Mouse (Mus musculus): ENCODE measurements at regions not wholly inside any gene's neighbourhood (a gene's known extent, or its start where the extent isn't known, plus 50 kb on each side); places are given as distances from the start of the nearest gene placed in this dataset.

DNA sequence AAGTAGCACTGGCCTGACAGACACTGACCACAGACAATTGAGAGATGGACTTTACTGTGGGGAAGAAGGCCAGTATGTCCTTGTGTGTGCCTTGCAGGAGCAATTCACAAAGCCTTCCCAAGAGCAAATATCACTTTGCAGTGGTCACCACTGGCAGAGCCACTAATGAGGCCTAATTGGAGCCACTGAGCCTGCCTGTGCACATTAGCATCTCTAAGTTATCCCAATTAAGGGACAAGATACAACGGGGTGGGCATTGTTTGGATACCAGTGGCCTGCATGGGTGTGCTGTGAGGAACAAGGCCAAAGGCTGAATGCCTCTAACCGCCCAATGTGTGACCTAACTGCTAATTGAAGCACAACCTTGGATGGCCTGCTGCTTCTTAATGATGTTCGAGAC lies 433.4 kb upstream of the Ptbp2 start:
- DNase-seq (ENCODE audit: low spot score), result no peak

DNA sequence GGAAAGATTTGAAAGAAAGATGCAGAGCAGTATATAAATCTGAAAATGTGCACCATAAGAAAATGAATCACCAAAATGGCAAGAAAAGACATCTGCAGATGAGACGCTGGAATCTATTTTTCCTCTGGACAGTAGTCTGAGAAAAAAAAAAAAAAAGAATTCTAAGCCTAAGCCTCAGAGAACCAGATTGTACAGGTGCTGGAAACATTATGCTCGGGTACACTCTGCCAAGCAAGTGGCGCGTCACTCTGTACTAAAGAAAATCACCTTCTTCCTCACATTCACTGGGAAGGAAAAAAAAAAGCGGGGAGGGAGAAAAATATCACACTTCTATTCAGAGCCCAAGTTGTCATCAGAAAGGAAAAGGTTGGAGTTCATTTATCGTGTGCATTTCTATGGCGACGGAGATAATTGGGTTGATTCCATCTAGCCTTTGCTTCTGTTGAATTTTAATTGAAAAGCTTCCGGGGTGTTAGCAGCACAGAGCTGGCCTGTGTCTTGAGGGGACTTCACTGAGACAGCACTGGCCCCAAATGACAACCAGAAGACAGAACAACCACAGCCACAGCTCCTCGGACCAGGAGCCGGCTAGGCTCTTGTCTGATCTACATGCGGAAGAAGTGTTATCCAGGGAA lies 430.5 kb upstream of the Ptbp2 start:
- DNase-seq (ENCODE audit: low spot score), result no peak

DNA sequence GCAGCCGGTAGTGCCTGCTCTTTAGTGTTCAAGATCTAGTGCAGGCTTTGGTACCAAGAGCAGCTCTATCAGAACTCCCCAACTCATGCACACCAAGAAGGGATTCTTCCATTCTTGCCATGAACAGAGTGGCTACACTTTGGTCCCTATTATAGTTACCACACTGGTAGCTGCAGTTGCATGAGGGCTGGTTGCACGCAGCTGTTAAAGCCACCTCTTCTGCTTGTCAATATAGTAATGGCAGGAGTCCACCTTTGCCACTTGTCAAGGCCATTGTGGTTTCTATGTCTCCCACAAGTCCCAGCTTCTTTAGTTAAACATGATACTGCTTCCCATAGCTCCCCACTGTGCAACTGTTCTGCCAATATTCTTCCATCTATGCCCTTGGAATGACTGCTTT lies 415.1 kb upstream of the Ptbp2 start:
- no peak for DNase-seq (ENCODE audit: low spot score)

DNA sequence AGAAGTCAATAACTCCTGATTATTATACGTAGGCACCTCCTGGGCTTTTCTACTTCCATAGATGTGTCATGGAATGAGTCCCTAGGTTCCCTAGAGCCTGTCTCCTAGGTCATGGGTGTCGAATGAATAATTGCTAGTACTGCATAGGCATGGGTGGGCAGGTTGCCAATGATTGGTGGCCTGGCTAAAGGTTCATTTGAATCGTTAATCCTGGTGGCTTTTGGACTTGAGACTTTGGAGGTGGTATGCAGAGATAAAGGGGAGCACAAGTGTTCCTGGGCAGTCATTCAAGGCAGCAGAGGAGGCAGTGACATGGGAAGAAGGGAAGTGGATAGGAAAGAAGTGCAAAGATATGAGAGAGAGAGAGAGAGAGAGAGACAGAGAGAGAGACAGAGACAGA lies 410.2 kb upstream of the Ptbp2 start:
- no peak for DNase-seq (ENCODE audit: low spot score)

DNA sequence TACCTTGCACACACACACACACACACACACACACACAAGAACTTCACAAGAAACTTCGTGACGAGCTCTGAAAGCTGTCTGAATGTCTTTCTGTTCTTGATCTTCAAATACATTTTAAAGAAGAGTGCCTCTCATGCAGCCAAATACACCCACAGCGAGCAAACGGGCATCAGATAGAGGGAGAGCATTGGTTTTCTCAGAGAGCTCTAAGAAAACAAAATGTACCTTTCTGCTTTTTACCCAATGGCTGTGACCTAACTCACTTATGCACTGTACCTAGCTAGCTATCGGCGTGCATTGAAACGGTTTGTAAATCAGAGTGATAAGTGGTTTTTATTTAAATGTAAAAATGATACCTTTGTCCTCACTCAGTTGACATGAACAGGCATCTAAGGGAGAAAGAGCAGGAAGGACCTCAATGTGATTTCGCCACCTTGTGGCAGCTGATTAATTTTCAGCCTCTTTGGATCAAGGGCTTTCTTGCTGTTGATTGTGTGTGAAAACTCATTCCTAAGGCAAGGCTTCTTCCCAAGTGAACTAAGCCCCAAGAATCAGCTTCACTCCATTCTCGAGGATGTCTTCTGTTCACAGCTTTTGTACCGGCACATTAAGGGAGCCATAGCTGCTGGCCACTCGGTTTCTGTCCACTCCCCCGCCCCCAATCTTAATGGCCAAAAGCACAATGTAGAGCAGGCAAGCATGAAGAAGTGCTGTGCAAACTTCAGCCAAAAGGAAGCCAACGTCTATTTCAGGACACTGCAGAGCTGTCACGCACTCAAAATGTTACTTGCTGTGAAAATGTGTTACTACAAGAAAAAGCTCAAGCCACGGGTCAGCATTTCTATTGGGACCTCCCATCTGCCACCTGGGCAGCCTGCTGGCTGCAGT lies 408.4 kb upstream of the Ptbp2 start:
- DNase-seq (ENCODE audit: low spot score), result peak; percentile 73

DNA sequence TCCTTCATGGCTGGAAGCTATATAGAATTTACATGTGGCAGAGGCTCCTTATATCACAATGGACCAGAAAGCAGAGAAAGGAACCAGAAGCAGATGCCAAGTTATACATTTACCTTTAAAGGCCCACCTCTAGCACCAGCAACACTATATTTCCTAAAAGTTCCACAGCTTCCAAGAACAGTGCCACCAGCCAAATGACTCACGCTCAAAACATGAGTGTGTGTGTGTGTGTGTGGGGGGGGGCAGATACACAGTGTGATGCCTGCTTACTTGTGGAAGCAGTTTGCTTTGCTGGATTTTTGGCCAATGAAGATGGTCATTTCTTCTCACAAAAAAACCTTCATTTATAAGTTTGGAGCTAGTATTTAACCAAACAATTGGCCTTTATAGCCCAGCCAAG lies 405.3 kb upstream of the Ptbp2 start:
- DNase-seq (ENCODE audit: low spot score), result no peak

DNA sequence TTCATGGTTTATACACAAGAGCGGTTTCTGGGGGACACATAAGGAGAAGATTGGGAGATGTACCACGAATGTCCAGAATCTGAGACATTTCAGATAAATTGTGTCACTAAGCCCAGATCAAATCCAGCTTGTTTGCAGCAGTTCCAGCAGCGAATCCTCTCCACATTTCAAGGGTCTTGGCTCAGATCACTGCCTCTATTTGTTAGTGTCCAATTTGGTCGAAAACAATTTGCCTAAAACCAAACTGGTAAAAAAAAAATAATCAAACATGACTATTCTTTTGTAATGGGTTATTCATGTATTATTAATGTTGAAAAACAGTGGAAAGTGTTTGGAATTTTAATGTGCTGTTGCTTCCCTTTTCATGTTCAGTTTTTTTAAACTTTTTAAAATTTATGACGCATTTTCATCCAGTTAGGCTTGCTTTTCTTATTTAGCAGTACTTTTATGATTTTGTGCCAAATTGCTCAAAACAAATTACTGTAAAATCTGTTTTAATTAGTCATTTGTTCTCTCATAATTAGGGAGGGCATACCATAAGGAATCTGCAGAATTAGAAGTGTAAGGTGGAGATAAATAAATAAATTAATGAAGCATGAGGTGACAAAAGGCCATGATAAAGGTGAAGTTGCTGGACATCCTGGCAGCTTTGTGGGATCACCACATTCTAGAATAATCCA lies 396.8 kb upstream of the Ptbp2 start:
- no peak for DNase-seq (ENCODE audit: low spot score)

DNA sequence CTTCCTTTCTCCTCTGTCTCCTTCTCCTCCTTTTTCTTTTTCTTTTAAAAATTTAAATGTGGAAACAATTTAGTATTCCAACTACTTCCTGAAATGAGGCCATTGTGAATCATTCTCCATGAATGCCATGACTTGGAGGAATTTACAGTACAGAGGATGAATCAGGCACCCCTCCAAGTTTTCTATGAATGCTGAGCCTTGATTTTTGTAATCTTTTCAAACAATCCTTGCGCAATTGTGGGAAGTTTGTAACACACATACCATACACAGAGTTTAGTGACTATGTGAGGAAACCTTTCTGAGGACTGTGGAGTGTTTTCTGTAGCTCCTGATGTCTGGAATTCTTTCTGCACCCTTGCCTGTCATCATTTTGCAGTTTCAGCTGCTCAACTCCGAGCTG lies 391.4 kb upstream of the Ptbp2 start:
- no peak for DNase-seq (ENCODE audit: low spot score)

Data from testis, postnatal 10 days (tissue).